Mouse (Mus musculus): ENCODE results near the gene Dvl3.

DNA sequence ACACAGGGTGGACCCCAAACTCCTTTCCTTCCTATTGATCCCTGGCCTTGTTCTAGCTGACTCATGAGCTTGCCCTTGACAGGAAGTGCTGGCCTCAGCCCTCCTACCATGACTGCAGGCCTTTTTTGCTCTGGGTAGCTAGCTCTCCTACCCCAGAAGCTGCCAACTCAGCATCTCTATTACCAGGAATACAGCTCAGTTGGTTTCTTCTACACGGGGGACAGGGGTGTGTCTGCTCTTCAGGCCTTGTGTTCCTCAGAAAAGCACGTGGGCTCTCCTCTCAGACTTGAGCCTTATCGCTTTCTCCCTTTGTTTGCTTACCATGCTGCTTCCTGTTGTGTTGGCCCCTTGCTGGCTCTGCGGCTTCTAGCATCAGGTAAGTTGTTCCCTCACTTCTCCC lies 23.7 kb downstream of the Dvl3 start:
- TF ChIP-seq EP300 (IDR thresholded peaks at IDR 0.05; ENCODE audit: low read length) (no peak), USF1 (IDR thresholded peaks at IDR 0.05; ENCODE audit: low read depth, low read length) (no peak), POLR2A (IDR thresholded peaks at IDR 0.05; ENCODE audit: low read depth, low read length) (no peak), CTCF (conservative IDR thresholded peaks at IDR 0.05 in 1 of 2, IDR thresholded peaks at IDR 0.05 in 1 of 2; ENCODE audit: low read depth in 2 of 2, low read length in 2 of 2) (no peak), ELF1 (IDR thresholded peaks at IDR 0.05; ENCODE audit: low read depth, low read length) (no peak), SMC3 (IDR thresholded peaks at IDR 0.05; ENCODE audit: low read depth, low read length) (no peak)

Data from CH12.LX (cell line).